ENCODE assay signal across 8 mouse cellular contexts in genomic region chr11:120467051-120467735, GRCm38 (mm10). TPM values are rescaled to one million over a fixed set of nuclear protein-coding genes. Genes with fewer than 3 reads are reported as not detected.
DNase-seq lines count a peak whose midpoint lies in the region; ATAC-seq and TF ChIP-seq lines count a peak whose summit lies in the region.

Gene Arl16 (minus strand): TSS chr11:120467607.

- peak; percentile 98 for DNase-seq in CD4-positive helper T cell, adult 2 months (ENCODE audit: low read depth, low spot score)
- DNase-seq in brain, embryonic 18.5 days (ENCODE audit: low read depth, low spot score): peak; percentile 99
- DNase-seq in kidney, postnatal 0 days (ENCODE audit: low spot score): peak; percentile 99
- DNase-seq in liver, embryonic 11.5 days (ENCODE audit: low spot score): peak; percentile 97
- DNase-seq in naive thymus-derived CD4-positive, alpha-beta T cell, adult 2 months (ENCODE audit: low read depth): peak; percentile 98

- no peaks in the 10 kb centered on the region for H3K27me3 ChIP-seq in heart, embryonic 12.5 days (replicated peaks)
- no peaks in the 10 kb centered on the region for H3K27me3 ChIP-seq in kidney, postnatal 0 days (ENCODE audit: insufficient read depth, low read length)
- H3K27me3 ChIP-seq in liver, embryonic 11.5 days (replicated peaks; ENCODE audit: control insufficient read depth, insufficient read depth, low read length): no peaks in the 10 kb centered on the region
- H3K27me3 ChIP-seq in stomach, embryonic 14.5 days (ENCODE audit: control insufficient read depth, insufficient read depth, low read length): no peaks in the 10 kb centered on the region

- peak; percentile 96 for ATAC-seq in erythroid progenitor cell, adult 5-6 weeks (replicated peaks; ENCODE audit: low FRiP score, poor library complexity, severe bottlenecking)
- peak; percentile 100 for ATAC-seq in heart, embryonic 12.5 days (ENCODE audit: insufficient number of reproducible peaks, low FRiP score)
- ATAC-seq in kidney, postnatal 0 days (replicated peaks; ENCODE audit: low FRiP score, low read depth): peak; percentile 99
- peak; percentile 100 for ATAC-seq in liver, embryonic 11.5 days (replicated peaks; ENCODE audit: low FRiP score)
- peak; percentile 100 for ATAC-seq in stomach, embryonic 14.5 days (ENCODE audit: insufficient number of reproducible peaks, insufficient read depth, low FRiP score, low read depth)

- H3K36me3 ChIP-seq in heart, embryonic 12.5 days: peaks cover 60% of the 10 kb centered on the region
- H3K36me3 ChIP-seq in kidney, postnatal 0 days (ENCODE audit: insufficient read depth, low read length): peaks cover 23% of the 10 kb centered on the region; the same call in 1 of the 2 replicates
- H3K36me3 ChIP-seq in liver, embryonic 11.5 days (ENCODE audit: control insufficient read depth, insufficient read depth, low read length): peaks cover 37% of the 10 kb centered on the region
- H3K36me3 ChIP-seq in stomach, embryonic 14.5 days (ENCODE audit: control insufficient read depth, insufficient read depth, low read length): peaks cover 45% of the 10 kb centered on the region

- WGBS in heart, embryonic 12.5 days: under 1% methylated on average over 54 of the region's 54 CpGs
- under 1% methylated on average over 54 of the region's 54 CpGs for WGBS in kidney, postnatal 0 days
- under 1% methylated on average over 54 of the region's 54 CpGs for WGBS in liver, embryonic 11.5 days
- WGBS in stomach, embryonic 14.5 days: 0% methylated on average over 53 of the region's 54 CpGs

- H3K4me3 ChIP-seq in heart, embryonic 12.5 days: peak within 1 kb of the TSS; percentile 96
- peak within 1 kb of the TSS; percentile 87 for H3K4me3 ChIP-seq in kidney, postnatal 0 days (replicated peaks; ENCODE audit: low read depth, low read length)
- peak within 1 kb of the TSS; percentile 97 for H3K4me3 ChIP-seq in liver, embryonic 11.5 days (ENCODE audit: low read depth, low read length)
- peak within 1 kb of the TSS; percentile 92 for H3K4me3 ChIP-seq in stomach, embryonic 14.5 days (ENCODE audit: low read depth, low read length)

- peak within 1 kb of the TSS; percentile 98 for H3K4me2 ChIP-seq in heart, embryonic 12.5 days
- peak within 1 kb of the TSS; percentile 94 for H3K4me2 ChIP-seq in kidney, postnatal 0 days (ENCODE audit: low read length)
- H3K4me2 ChIP-seq in liver, embryonic 11.5 days: peak within 1 kb of the TSS; percentile 82
- H3K4me2 ChIP-seq in stomach, embryonic 14.5 days (replicated peaks; ENCODE audit: low read depth, low read length): peak within 1 kb of the TSS; percentile 90

- TF ChIP-seq CTCF in kidney, postnatal 0 days (IDR thresholded peaks at IDR 0.05; ENCODE audit: low read depth): no peak

- peaks cover 27% of the 10 kb centered on the region for H3K4me1 ChIP-seq in heart, embryonic 12.5 days (replicated peaks)
- peaks cover 12% of the 10 kb centered on the region for H3K4me1 ChIP-seq in kidney, postnatal 0 days (replicated peaks; ENCODE audit: insufficient read depth, low read length)
- H3K4me1 ChIP-seq in liver, embryonic 11.5 days (replicated peaks; ENCODE audit: control insufficient read depth, insufficient read depth, low read length): peaks cover 17% of the 10 kb centered on the region
- peaks cover 16% of the 10 kb centered on the region; the same call in 1 of the 2 replicates for H3K4me1 ChIP-seq in stomach, embryonic 14.5 days (ENCODE audit: control insufficient read depth, insufficient read depth, low read length)

- peak within 1 kb of the TSS; percentile 89 for H3K9ac ChIP-seq in heart, embryonic 12.5 days
- peak within 1 kb of the TSS; percentile 85 for H3K9ac ChIP-seq in kidney, postnatal 0 days (ENCODE audit: low read depth, low read length)
- peak within 1 kb of the TSS; percentile 85 for H3K9ac ChIP-seq in liver, embryonic 11.5 days (ENCODE audit: low read depth, low read length)
- peak within 1 kb of the TSS; percentile 82 for H3K9ac ChIP-seq in stomach, embryonic 14.5 days (replicated peaks; ENCODE audit: low read depth, low read length)

- H3K9me3 ChIP-seq in heart, embryonic 12.5 days (replicated peaks): no peaks in the 10 kb centered on the region
- H3K9me3 ChIP-seq in kidney, postnatal 0 days (replicated peaks; ENCODE audit: low read length): no peaks in the 10 kb centered on the region
- no peaks in the 10 kb centered on the region for H3K9me3 ChIP-seq in liver, embryonic 11.5 days (ENCODE audit: control insufficient read depth, low read length)
- no peaks in the 10 kb centered on the region for H3K9me3 ChIP-seq in stomach, embryonic 14.5 days (ENCODE audit: control insufficient read depth, low read depth, low read length)

- H3K27ac ChIP-seq in heart, embryonic 12.5 days (ENCODE audit: poor library complexity, severe bottlenecking): peak within 1 kb of the TSS; percentile 72
- H3K27ac ChIP-seq in kidney, postnatal 0 days: peak within 1 kb of the TSS; percentile 61
- H3K27ac ChIP-seq in liver, embryonic 11.5 days (ENCODE audit: low read depth, low read length): peak within 1 kb of the TSS; percentile 53
- H3K27ac ChIP-seq in stomach, embryonic 14.5 days (ENCODE audit: low read length): peak within 1 kb of the TSS; percentile 58; the same call in 1 of the 2 replicates

RNA-seq across cellular contexts. Expression of gene Arl16, which starts in this region (rescaled TPM):
- total RNA-seq in erythroid progenitor cell, adult 5-6 weeks (2015; ENCODE audit: low replicate concordance): 13.8 and 22.0 TPM in 2 replicates
- total RNA-seq in erythroid progenitor cell, adult 5-6 weeks (2017; ENCODE audit: low replicate concordance): 3.8 and 16.7 TPM in 2 replicates
- 35.9 and 41.6 TPM in 2 replicates for polyA plus RNA-seq in heart, embryonic 12.5 days (2016; fragmentation: Nextera tagmentation; extraction: Ambion mirVana)
- 32.7 and 35.1 TPM in 2 replicates for polyA plus RNA-seq in kidney, postnatal 0 days (2015; fragmentation: Nextera tagmentation; extraction: Ambion mirVana)
- polyA plus RNA-seq in liver, embryonic 11.5 days (2014; fragmentation: Nextera tagmentation; extraction: Ambion mirVana): 39.1 and 40.2 TPM in 2 replicates
- 43.3 and 49.4 TPM in 2 replicates for polyA plus RNA-seq in stomach, embryonic 14.5 days (2014; fragmentation: Nextera tagmentation; extraction: Ambion mirVana)

Comparison
In these comparisons a context has a peak if more than half of its experiments do, and no peak if none do; other contexts are left out.
1. Peak in every context shown above with its lines: DNase-seq, ATAC-seq, H3K4me3 ChIP-seq and H3K27ac ChIP-seq.